Mouse (Mus musculus) leukemia stem cell, adult 10-12 weeks (primary cell): ENCODE results near the gene Slc7a15. TPM values are rescaled to one million over a fixed set of nuclear protein-coding genes. Genes with fewer than 3 reads are reported as not detected.

Experiments
- polyA plus RNA-seq: library from polyadenylated mRNA; stranded (reverse); fragments of >175 nt; gene quantifications from 2 replicates; pipeline ENCODE4 v1.2.3, GENCODE M21; 2012; ENCODE audit warnings: low replicate concordance

Slc7a15 gene
- not detected in 2 replicates for polyA plus RNA-seq

DNA sequence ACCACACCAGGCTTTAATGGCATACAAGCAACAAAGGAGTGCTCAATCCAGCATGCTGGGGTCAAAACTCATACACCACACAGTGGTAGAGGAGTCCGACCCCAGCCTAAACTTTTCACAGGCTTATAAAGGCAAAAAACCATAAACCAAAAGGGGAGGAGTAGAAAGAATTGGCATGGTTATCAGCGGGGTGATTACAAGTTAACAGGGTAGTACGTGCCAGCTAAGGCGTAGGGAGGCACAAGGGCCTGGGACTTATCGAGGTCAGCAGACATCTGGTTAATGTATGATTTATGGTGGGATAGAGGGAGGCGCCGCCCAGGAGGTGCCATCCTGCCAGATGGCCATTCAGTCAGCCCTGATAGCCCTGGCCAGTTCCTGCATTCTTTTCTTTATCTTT is at the start of gene Slc7a15:
Gene Slc7a15 (minus strand): TSS at position 101 of the 400 bp plus-strand sequence.

DNA sequence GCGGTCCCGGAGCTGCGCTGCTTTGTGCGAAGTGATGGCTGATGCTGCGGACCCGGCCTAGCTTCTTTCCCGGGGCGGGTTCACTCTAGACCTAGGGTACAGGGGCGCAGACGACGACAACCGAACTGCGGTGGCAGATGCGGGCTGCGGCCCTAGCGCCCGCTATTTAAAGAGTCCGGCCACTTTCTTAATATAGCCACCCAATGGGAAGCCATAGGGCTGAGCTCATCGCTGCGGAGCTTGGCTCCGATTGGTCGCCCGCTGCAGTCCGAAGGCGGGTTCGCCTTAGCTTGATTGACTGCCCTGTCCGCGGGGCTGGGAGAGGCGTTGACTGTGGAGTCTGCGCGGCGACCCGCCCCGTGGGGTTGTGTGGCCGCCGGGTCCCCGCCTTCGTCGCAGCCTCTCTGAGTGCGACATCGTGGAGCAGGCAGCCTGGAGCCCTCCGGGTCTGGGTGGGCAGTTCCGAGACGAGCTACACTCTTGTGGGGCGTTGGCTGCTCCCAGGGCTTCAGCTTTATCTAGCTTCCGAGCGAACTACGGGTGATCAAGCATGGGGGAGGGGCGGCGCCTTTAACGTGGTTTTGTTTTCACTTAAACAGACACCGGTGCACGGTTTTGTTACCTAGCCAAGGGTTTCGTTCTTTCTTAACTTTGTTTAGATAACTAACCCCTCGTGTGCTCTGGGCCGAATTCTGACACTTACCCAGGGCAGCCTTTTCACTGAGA is 98.8 kb downstream of the Slc7a15 start, which contains the start of gene Rhob:
Gene Rhob (minus strand): TSS at position 139 of the 726 bp plus-strand sequence.

Other genes starting within 250 kb of the Slc7a15 start
- gene Rhob, start 99.1 kb downstream of the Slc7a15 start, polyA plus RNA-seq: 27.8 and 48.8 TPM in 2 replicates
- 20.6 and 27.7 TPM in 2 replicates for gene Pum2, start 75.1 kb upstream of the Slc7a15 start, polyA plus RNA-seq
- gene Sdc1, start 172.3 kb upstream of the Slc7a15 start, polyA plus RNA-seq: 12.5 and 24.0 TPM in 2 replicates